Mouse (Mus musculus) adrenal gland, adult 8-10 months (tissue): ENCODE measurements around the gene Astn2. TPM values are rescaled to one million over a fixed set of nuclear protein-coding genes. Genes with fewer than 3 reads are reported as not detected.

ENCODE experiments used
- DNase-seq: peaks from one replicate; pipeline ENCODE4 v3.0.0; 2022
- total RNA-seq, 4 experiments: library from RNA; stranded (reverse); gene quantifications; 2 replicates each; pipeline ENCODE4 v1.2.4; 2022

The Astn2 gene
- total RNA-seq, 4 experiments from 2014 or later = 1.4 to 1.9 (median 1.6) TPM

- no peak for DNase-seq
These were observed 439.8 kb downstream of the Astn2 start for GRCm38 (mm10) chr4:65964604-65965003.

- DNase-seq = no peak
These were observed 445.1 kb downstream of the Astn2 start for GRCm38 (mm10) chr4:65959188-65959759.

GRCm38 (mm10) chr4:65958369-65959187 lies 445.8 kb downstream of the Astn2 start:
- DNase-seq = no peak

- DNase-seq = no peak
These were observed 452.5 kb downstream of the Astn2 start for GRCm38 (mm10) chr4:65951918-65952317.

- DNase-seq = no peak
These were observed 457.2 kb downstream of the Astn2 start for GRCm38 (mm10) chr4:65947141-65947649.

- no peak for DNase-seq
These were observed 458.4 kb downstream of the Astn2 start for GRCm38 (mm10) chr4:65946021-65946420.

- DNase-seq = no peak
These were observed 473.5 kb downstream of the Astn2 start for GRCm38 (mm10) chr4:65930901-65931300.

- DNase-seq = no peak
These were observed 484.1 kb downstream of the Astn2 start for GRCm38 (mm10) chr4:65920294-65920693.

GRCm38 (mm10) chr4:65916027-65917008 lies 488.1 kb downstream of the Astn2 start:
- DNase-seq = no peak

- no peak for DNase-seq
These were observed 492.0 kb downstream of the Astn2 start for GRCm38 (mm10) chr4:65912247-65912942.

GRCm38 (mm10) chr4:65907660-65908059 lies 496.8 kb downstream of the Astn2 start:
- no peak for DNase-seq

GRCm38 (mm10) chr4:65904963-65905362 lies 499.4 kb downstream of the Astn2 start:
- no peak for DNase-seq

- peak; percentile 1 for DNase-seq
These were observed 508.1 kb downstream of the Astn2 start for GRCm38 (mm10) chr4:65896092-65897027.

- DNase-seq = no peak
These were observed 515.9 kb downstream of the Astn2 start for GRCm38 (mm10) chr4:65888332-65888993.

- DNase-seq = no peak
These were observed 517.5 kb downstream of the Astn2 start for GRCm38 (mm10) chr4:65886862-65887261.

- DNase-seq = no peak
These were observed 518.5 kb downstream of the Astn2 start for GRCm38 (mm10) chr4:65885921-65886320.

- DNase-seq = no peak
These were observed 530.1 kb downstream of the Astn2 start for GRCm38 (mm10) chr4:65874236-65874781.

- no peak for DNase-seq
These were observed 539.9 kb downstream of the Astn2 start for GRCm38 (mm10) chr4:65864551-65864950.

GRCm38 (mm10) chr4:65843191-65843590 lies 561.2 kb downstream of the Astn2 start:
- DNase-seq = no peak

- DNase-seq = no peak
These were observed 564.8 kb downstream of the Astn2 start for GRCm38 (mm10) chr4:65839550-65840000.
